Mouse (Mus musculus): ENCODE measurements around the gene Slc35e3. TPM values are rescaled to one million over a fixed set of nuclear protein-coding genes. Genes with fewer than 3 reads are reported as not detected.

The Slc35e3 gene
- total and polyA plus RNA-seq, 3 experiments, result 2.2 to 9.7 (median 5.0) TPM

GRCm38 (mm10) chr10:117756784-117757183 is 10.6 kb upstream of the Slc35e3 start:
- no peak for DNase-seq (ENCODE audit: extremely low read depth)
- peaks cover 66 to 90% of the 10 kb centered on the region in 2 experiments for H3K36me3 ChIP-seq (replicated peaks in 1 of 2; ENCODE audit: control insufficient read depth in 1 of 2, insufficient read depth in 1 of 2, low read length in 1 of 2)
- no peaks in the 10 kb centered on the region for H3K4me1 ChIP-seq (ENCODE audit: control insufficient read depth in 1 of 2, insufficient read depth in 2 of 2)
- peaks cover 4% of the 10 kb centered on the region for H3K9me3 ChIP-seq (replicated peaks; ENCODE audit: low read length)
- no peaks in the 10 kb centered on the region for H3K27me3 ChIP-seq (replicated peaks)
- no peak overlapping the region for H3K27ac ChIP-seq (ENCODE audit: insufficient read depth, low read depth)
- no peak overlapping the region for H3K4me2 ChIP-seq (ENCODE audit: insufficient read depth, low read depth, poor library complexity, severe bottlenecking)
- no peaks in the 10 kb centered on the region for H3K79me2 ChIP-seq (replicated peaks; ENCODE audit: control insufficient read depth, extremely low read depth, insufficient read depth, poor library complexity, severe bottlenecking)
- in situ Hi-C loops (cut with MboI; ENCODE audit: low pct_ligation_motif_present, low pct_unique_long_range_greater_than_20kb, low sequenced_read_pairs) (no loop called here), dilution Hi-C loops (cut with MboI; ENCODE audit: extremely low pct_ligation_motif_present, extremely low pct_unique_long_range_greater_than_20kb, low sequenced_read_pairs) (no loop called here)
- TF ChIP-seq MAZ (IDR thresholded peaks at IDR 0.05; ENCODE audit: low read depth, low read length) (no peak), SMC3 (IDR thresholded peaks at IDR 0.05; ENCODE audit: low read depth, low read length) (no peak), JUND (conservative IDR thresholded peaks at IDR 0.05; ENCODE audit: low read depth, low read length) (no peak), TCF12 (IDR thresholded peaks at IDR 0.05; ENCODE audit: low read depth, low read length) (no peak), ZKSCAN1 (IDR thresholded peaks at IDR 0.05; ENCODE audit: borderline replicate concordance, low read depth, low read length) (no peak), MAX (IDR thresholded peaks at IDR 0.05; ENCODE audit: low read length) (no peak), BHLHE40 (IDR thresholded peaks at IDR 0.05; ENCODE audit: low read depth, low read length) (no peak), POLR2A (IDR thresholded peaks at IDR 0.05; ENCODE audit: low read depth, low read length) (no peak), RAD21 (IDR thresholded peaks at IDR 0.05; ENCODE audit: low read depth, low read length) (no peak), UBTF (IDR thresholded peaks at IDR 0.05; ENCODE audit: low read depth, low read length) (no peak)
- no peak overlapping the region for H3K4me3 ChIP-seq (replicated peaks in 1 of 3; ENCODE audit: low read depth in 2 of 3, low read length in 2 of 3, poor library complexity in 1 of 3)
- H3K9ac ChIP-seq (ENCODE audit: insufficient read depth, low read depth), result no peak overlapping the region

- H3K4me2 ChIP-seq (ENCODE audit: insufficient read depth, low read depth, poor library complexity, severe bottlenecking), result no peak overlapping the region
- H3K4me1 ChIP-seq (ENCODE audit: control insufficient read depth in 1 of 2, insufficient read depth in 2 of 2), result no peaks in the 10 kb centered on the region
- TF ChIP-seq SIN3A (IDR thresholded peaks at IDR 0.05; ENCODE audit: low read length), result no peak
- no peak for TF ChIP-seq ZNF384 (IDR thresholded peaks at IDR 0.05; ENCODE audit: low read depth, low read length)
- no peak for TF ChIP-seq PAX5 (IDR thresholded peaks at IDR 0.05; ENCODE audit: low read length)
- no peak for TF ChIP-seq UBTF (IDR thresholded peaks at IDR 0.05; ENCODE audit: low read depth, low read length)
- TF ChIP-seq EP300 (IDR thresholded peaks at IDR 0.05; ENCODE audit: low read length), result no peak
- TF ChIP-seq IRF4 (IDR thresholded peaks at IDR 0.05; ENCODE audit: low read depth, low read length), result no peak
- no peak for TF ChIP-seq MYC (IDR thresholded peaks at IDR 0.05; ENCODE audit: low read depth, low read length)
- no peak for TF ChIP-seq ETS1 (conservative IDR thresholded peaks at IDR 0.05; ENCODE audit: low read depth, low read length)
- TF ChIP-seq CHD1 (IDR thresholded peaks at IDR 0.05; ENCODE audit: low read depth, low read length), result no peak
- no peak for TF ChIP-seq JUN (IDR thresholded peaks at IDR 0.05; ENCODE audit: insufficient read depth, low read depth, low read length)
- no peak for TF ChIP-seq ELF1 (IDR thresholded peaks at IDR 0.05; ENCODE audit: low read depth, low read length)
- no peak for TF ChIP-seq KAT2A (IDR thresholded peaks at IDR 0.05; ENCODE audit: insufficient replicate concordance, low read length)
- H3K9ac ChIP-seq (ENCODE audit: insufficient read depth, low read depth), result no peak overlapping the region
- H3K4me3 ChIP-seq (replicated peaks in 1 of 3; ENCODE audit: low read depth in 2 of 3, low read length in 2 of 3, poor library complexity in 1 of 3), result no peak overlapping the region
- peaks cover 12% of the 10 kb centered on the region for H3K9me3 ChIP-seq (replicated peaks; ENCODE audit: low read length)
- no peaks in the 10 kb centered on the region for H3K27me3 ChIP-seq (replicated peaks)
- dilution Hi-C loops (cut with MboI; ENCODE audit: extremely low pct_ligation_motif_present, extremely low pct_unique_long_range_greater_than_20kb, low sequenced_read_pairs), result no loop called here
- H3K79me2 ChIP-seq (replicated peaks; ENCODE audit: control insufficient read depth, extremely low read depth, insufficient read depth, poor library complexity, severe bottlenecking), result no peaks in the 10 kb centered on the region
- in situ Hi-C loops (cut with MboI; ENCODE audit: low pct_ligation_motif_present, low pct_unique_long_range_greater_than_20kb, low sequenced_read_pairs), result no loop called here
- DNase-seq (ENCODE audit: extremely low read depth), result no peak
- H3K36me3 ChIP-seq (replicated peaks in 1 of 2; ENCODE audit: control insufficient read depth in 1 of 2, insufficient read depth in 1 of 2, low read length in 1 of 2), result peaks cover 66 to 90% of the 10 kb centered on the region in 2 experiments
- no peak overlapping the region for H3K27ac ChIP-seq (ENCODE audit: insufficient read depth, low read depth)
Measured at GRCm38 (mm10) chr10:117755799-117756467, 9.8 kb upstream of the Slc35e3 start.

Data from CH12.LX (cell line).